Mouse (Mus musculus): ENCODE data around the gene Mlx.

Gene Mlx

DNA sequence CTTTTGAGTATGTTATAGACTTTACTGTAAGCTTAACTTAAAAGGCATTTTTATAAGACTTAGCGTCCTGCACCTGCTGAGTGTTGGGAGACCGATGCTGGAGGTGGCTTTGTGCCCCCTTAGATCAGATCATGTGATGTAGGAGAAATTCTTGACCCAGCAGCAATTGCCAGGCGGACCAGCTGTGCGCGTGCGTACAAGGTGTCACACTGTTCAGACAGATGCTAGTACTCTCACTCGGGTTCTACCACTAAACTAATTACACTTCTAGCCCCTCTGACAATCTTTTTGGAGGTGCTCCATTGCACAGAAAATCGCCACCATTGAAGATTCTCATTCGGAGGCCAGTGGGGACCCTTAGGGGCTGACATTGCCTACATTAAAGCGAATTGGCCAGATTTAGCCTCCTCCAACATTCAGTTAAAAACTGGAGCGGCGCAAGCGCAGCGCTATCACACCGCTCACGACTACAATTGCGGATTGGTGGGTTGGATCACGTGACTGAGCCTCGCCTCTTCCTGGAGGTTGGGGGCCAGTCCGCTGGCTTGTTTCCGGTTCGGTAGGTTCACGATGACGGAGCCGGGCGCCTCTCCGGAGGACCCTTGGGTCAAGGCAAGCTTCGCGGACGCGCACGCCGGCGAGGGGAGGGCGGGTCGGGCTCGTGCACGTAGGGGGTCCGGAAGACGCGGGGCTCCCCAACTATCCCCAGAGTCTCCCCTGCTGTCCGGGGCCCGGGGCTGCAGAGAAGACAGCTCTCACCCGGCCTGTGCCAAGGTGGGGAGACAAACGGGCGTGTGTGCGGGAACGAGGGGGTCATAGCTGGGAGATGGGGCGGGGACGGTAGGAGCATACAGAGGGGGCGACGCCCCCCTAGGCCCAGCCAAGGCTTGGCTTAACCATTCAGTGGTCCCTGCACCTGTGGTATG is at the start of gene Mlx:
Mlx (plus strand) TSS at position 522 of the 926 bp plus-strand sequence.
- peak; percentile 96 for DNase-seq

- DNase-seq: no peak
Measured at GRCm38 (mm10) chr11:101037795-101038194, 49.3 kb upstream of the Mlx start.

GRCm38 (mm10) chr11:101045826-101046225 is 41.3 kb upstream of the Mlx start:
- DNase-seq: no peak

DNA sequence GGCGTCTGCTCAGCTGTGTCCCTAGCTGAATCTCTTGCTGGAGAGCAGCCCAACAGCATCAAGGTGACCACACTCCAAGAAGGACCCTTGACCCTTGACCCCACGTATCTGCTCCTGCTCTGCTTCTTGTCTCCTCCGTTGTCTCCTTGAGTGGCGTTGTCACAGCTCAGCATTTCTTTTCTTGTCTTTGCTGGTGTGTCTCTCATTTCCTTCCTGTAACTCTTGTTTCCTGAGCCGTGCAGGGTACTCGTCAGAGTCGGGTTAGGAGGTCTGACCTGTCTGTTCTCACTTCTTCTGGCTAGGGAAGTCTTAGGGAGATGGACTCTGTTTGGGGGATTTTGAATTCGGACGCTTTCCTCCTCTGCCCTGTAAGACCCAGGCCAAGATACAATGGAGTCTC is 40.6 kb upstream of the Mlx start:
- DNase-seq: no peak

GRCm38 (mm10) chr11:101047502-101047901 is 39.6 kb upstream of the Mlx start:
- DNase-seq: no peak

GRCm38 (mm10) chr11:101050359-101050758 is 36.7 kb upstream of the Mlx start:
- no peak for DNase-seq

DNA sequence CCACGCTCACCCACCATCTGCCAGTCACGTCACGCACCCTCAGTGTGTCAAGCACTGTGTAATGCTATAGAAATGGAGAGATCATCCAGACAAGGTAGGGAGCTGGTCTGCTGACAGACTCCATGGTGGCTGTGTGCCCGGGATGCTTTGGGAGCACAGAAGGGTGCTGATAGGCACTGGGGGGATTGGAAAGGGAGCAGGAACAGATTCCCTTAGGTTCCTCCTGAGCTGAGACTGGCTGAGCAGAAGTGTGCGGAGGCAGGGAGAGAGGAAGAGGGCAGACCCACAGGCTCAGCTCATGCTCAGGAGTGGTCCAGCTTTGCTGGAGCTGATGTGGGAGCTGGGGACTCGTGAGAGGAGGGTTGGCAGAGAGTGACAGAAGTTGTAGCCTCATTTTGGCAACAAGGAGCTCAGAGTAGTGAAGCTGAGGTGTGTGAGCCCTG is 36.0 kb upstream of the Mlx start:
- peak; percentile 4 for DNase-seq

DNA sequence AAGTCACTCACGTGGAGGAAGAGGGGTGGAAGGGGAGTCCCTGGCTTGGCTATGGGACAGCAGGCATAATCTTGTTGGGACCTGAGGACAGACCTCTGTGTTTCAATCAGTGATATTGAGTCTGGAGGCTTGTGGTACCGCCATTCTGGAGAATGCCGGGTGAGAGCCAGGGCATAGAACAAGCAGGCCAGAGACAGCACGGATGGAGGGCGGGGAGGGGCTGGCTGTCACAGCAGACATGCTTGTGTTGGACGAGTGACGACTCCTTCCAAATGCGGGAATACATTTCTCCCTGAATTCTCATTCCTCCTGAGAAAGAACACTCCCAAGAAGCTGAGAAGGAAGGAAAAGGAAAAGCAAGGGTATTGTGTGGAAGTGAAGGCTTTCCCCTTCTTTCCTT is 35.5 kb upstream of the Mlx start:
- DNase-seq: no peak

DNA sequence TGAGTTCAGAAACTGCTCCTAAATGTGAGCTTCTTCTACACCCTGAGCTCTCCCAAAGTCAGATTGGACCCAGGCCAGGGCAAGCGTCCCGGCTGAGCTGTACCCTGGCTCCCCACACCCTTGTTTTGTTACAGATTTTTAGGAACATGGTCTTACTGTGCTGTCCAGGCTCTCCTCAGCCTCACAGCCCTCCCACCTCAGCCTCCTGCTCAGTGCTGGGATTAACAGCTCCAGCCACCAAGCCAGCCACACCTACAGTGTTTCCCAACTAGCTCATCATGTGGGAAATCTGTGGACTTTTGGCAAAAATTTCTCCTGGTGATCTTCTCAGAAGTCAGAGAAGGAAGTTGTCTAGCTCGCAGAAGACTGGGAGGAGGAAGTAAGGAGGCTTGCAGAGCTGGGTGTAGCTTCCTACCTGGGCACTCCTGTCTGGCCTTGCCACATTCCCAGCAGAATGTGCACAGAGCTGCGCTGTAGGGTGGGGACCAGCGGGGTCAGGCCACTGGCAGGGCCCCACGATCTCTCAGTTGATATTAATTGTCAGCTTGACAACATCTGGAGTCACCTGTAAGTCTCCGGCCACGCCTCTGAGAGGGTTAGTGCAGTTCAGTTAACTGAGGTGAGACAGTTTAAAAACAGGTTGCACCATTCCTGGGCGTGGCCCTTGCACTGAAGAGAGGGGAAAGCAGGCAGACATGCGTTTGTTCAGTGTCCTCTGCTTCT is 34.2 kb upstream of the Mlx start:
- no peak for DNase-seq

DNA sequence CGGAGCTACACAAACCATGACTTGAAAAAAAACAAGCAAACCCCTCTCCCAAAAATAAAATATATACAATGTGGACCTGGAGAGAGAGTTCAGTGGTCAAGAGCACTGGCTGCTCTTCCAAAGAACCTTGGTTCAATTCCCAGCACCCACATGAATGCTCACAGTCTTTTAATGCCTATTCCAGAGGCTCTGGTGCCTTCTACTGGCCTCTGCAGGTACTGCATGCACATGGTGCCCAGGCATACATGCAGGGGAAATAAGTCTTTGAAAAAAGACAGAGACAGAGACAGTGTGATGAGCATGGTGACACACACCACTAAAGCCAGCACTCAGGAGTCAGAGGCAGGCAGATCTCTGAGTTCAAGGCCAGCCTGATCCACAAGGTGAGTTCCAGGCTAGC is 33.1 kb upstream of the Mlx start:
- peak; percentile 19 for DNase-seq

GRCm38 (mm10) chr11:101055418-101055817 is 31.7 kb upstream of the Mlx start:
- DNase-seq: no peak

DNA sequence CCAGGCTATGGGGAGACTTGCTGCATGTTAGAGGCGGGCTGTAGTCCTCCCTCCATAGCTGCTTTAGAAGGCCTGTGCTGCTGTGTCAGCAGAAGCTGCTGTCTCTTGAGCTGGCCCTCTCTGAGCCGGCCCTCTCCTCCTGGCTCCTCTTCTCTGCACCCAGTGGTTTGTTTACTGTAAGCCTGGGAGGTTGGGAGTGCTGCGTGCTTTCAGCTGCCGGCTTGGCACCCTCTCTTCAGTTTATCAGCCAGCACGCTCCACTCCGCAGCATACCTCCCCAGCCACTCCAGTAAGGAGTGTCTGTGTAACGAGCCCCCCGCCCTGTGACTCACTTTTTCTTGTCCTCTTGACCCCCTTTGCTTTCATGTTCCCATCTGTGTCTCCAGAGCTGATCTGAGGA is 30.2 kb upstream of the Mlx start:
- no peak for DNase-seq

- DNase-seq: peak; percentile 85
Measured at GRCm38 (mm10) chr11:101057860-101058259, 29.2 kb upstream of the Mlx start.

DNA sequence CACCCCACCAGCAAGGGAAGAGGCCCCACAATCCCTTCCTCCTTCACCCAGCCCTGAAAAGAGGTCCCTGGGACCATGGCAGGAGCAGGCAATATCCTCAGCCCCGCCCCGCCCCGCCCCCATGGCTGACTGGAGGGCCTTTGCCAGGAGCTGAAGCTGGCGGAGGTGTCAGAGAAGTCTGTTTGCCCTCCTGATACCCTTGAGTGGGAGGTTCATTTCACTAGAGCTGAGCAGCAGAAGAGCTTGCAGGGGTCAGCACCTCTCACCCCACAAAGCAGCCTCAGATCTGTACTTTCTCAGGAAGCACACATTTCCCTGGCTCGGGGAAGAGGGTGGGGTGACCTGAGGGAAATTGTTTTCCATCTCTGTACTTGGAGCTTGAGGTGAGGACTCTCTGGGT is 28.4 kb upstream of the Mlx start:
- DNase-seq: no peak

GRCm38 (mm10) chr11:101059473-101059872 is 27.6 kb upstream of the Mlx start:
- no peak for DNase-seq

DNA sequence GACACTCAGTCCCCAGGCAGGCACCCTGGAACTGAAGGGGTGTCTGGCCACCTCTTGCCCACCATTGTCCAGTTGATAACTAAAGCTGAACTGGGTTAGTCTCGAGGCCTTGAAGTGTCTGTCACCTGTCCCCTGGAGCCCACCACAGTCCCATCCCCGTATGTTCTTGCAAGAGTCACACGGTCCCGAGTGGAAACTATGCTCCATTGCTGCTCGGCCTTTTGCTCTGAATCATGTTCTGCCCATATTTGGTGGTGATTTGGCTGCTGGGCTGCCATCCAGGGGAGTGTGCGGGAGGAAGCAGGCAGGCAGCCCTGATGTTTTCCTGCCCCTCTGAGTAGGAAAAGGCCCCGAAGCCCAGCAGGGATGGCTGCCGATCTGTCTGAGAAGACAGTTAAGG is 27.0 kb upstream of the Mlx start:
- no peak for DNase-seq

GRCm38 (mm10) chr11:101061049-101061448 is 26.0 kb upstream of the Mlx start:
- no peak for DNase-seq

- DNase-seq: no peak
Measured at GRCm38 (mm10) chr11:101062165-101062884, 24.8 kb upstream of the Mlx start.

- no peak for DNase-seq
Measured at GRCm38 (mm10) chr11:101062971-101063675, 24.0 kb upstream of the Mlx start.

DNA sequence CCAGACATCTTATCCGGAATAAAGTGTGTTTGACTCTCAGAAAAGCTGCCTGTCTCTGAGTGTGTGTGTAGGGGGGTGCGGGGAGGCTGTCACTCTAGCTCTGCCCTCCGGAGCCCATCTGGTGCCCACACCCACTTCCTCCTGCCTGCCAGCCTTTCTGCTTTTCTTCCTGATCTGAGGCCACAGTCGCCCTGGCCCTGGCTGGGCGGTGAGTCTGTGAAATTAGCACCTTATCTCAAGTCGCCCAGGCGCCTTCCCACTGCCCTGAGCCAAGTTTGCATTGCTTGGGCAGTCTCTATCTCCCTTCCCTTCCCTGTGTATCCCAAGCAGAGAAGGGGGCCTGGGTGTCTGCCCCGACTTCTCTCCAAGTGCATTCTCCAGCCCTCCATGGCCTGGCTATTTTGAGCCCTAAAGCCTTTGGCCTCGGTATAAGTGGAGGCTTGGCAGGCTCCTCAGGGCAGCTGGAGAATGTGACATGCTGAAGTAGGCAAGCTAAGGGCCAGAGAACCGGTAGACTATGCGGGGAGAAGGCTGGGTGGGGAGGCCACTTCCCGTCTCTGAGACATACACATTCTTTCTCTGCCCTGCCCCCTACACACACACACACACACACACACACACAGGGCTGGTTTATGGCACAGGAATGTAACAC is 23.3 kb upstream of the Mlx start:
- DNase-seq: no peak

DNA sequence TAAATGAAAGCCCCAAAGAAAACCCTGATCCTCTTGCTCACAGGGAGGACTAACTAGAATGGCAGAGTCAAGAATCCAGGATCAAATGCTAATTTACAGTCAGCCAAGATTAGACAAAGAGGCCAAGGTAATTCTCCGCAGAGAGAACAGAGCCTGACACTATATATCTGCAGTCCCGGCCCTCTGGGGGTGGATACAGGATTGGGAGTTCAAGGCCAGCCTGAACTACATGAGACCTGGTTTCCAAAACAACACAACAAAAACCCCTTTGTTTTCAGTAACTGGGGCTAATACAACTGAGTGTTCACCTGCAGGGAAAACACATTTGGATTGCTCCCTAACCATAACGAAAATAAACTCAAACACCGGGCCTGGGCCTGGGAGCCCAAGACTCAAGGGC is 22.6 kb upstream of the Mlx start:
- DNase-seq: no peak

- DNase-seq: no peak
Measured at GRCm38 (mm10) chr11:101065002-101065401, 22.1 kb upstream of the Mlx start.

Data from retina, postnatal 1 day (tissue).